ENCODE assay signal across 7 mouse cellular contexts in genomic region chr3:95701877-95702540, GRCm38 (mm10). TPM values are rescaled to one million over a fixed set of nuclear protein-coding genes. Genes with fewer than 3 reads are reported as not detected.
DNase-seq lines count a peak whose midpoint lies in the region; ATAC-seq and TF ChIP-seq lines count a peak whose summit lies in the region.

No protein-coding gene starts in this region.

- DNase-seq in adrenal gland, adult 2 months, result peak; percentile 85
- peak; percentile 79 for DNase-seq in embryo, embryonic 10 days (ENCODE audit: low spot score)
- DNase-seq in limb, embryonic 14.5 days (ENCODE audit: low spot score), result peak; percentile 73
- DNase-seq in midbrain, embryonic 14.5 days, result peak; percentile 72
- DNase-seq in urinary bladder, adult 2 months (ENCODE audit: low spot score), result peak; percentile 55

- H3K4me2 ChIP-seq in intestine, embryonic 16.5 days (ENCODE audit: low read depth, low read length), result peak overlapping the region; percentile 79
- peak overlapping the region; percentile 65 for H3K4me2 ChIP-seq in limb, embryonic 14.5 days (replicated peaks; ENCODE audit: low read depth, low read length, severe bottlenecking)
- H3K4me2 ChIP-seq in midbrain, embryonic 14.5 days (ENCODE audit: low read length), result peak overlapping the region; percentile 51

- no peaks in the 10 kb centered on the region for H3K36me3 ChIP-seq in intestine, embryonic 16.5 days (ENCODE audit: control insufficient read depth, insufficient read depth, low read length)
- H3K36me3 ChIP-seq in limb, embryonic 14.5 days (ENCODE audit: control insufficient read depth, insufficient read depth, low read length), result no peaks in the 10 kb centered on the region
- no peaks in the 10 kb centered on the region for H3K36me3 ChIP-seq in midbrain, embryonic 14.5 days (ENCODE audit: control insufficient read depth, insufficient read depth, low read length)

- peak overlapping the region; percentile 66 for H3K9ac ChIP-seq in intestine, embryonic 16.5 days (ENCODE audit: low read depth, low read length)
- peak overlapping the region; percentile 55 for H3K9ac ChIP-seq in limb, embryonic 14.5 days (ENCODE audit: low read depth, low read length, severe bottlenecking)
- peak overlapping the region; percentile 36; the same call in 1 of the 2 replicates for H3K9ac ChIP-seq in midbrain, embryonic 14.5 days (replicated peaks; ENCODE audit: low read length)

- peak overlapping the region; percentile 30 for H3K4me3 ChIP-seq in intestine, embryonic 16.5 days (ENCODE audit: low read length)
- peak overlapping the region; percentile 33 for H3K4me3 ChIP-seq in limb, embryonic 14.5 days (replicated peaks; ENCODE audit: low read length)
- peak overlapping the region; percentile 10; the same call in 1 of the 2 replicates for H3K4me3 ChIP-seq in midbrain, embryonic 14.5 days (replicated peaks; ENCODE audit: low read depth, low read length)

- no peak for TF ChIP-seq POLR2A in limb, embryonic 14.5 days (IDR thresholded peaks at IDR 0.05; ENCODE audit: borderline replicate concordance, extremely low read depth, insufficient read depth, insufficient read length)

- no peaks in the 10 kb centered on the region for H3K9me3 ChIP-seq in intestine, embryonic 16.5 days (ENCODE audit: control insufficient read depth, low read length)
- no peaks in the 10 kb centered on the region for H3K9me3 ChIP-seq in limb, embryonic 14.5 days (ENCODE audit: control insufficient read depth, low read length)
- no peaks in the 10 kb centered on the region for H3K9me3 ChIP-seq in midbrain, embryonic 14.5 days (ENCODE audit: control insufficient read depth, low read length)

- H3K4me1 ChIP-seq in intestine, embryonic 16.5 days (ENCODE audit: control insufficient read depth, insufficient read depth, low read length), result peaks cover 22% of the 10 kb centered on the region
- peaks cover 9% of the 10 kb centered on the region for H3K4me1 ChIP-seq in limb, embryonic 14.5 days (ENCODE audit: control insufficient read depth, insufficient read depth, low read length)
- peaks cover 6% of the 10 kb centered on the region; the same call in 1 of the 2 replicates for H3K4me1 ChIP-seq in midbrain, embryonic 14.5 days (ENCODE audit: control insufficient read depth, insufficient read depth, low read length)

- 6% methylated on average over 24 of the region's 24 CpGs for WGBS in intestine, embryonic 16.5 days
- WGBS in limb, embryonic 14.5 days, result 7% methylated on average over 24 of the region's 24 CpGs
- WGBS in midbrain, embryonic 14.5 days, result 4% methylated on average over 24 of the region's 24 CpGs

- peak overlapping the region; percentile 75 for H3K27ac ChIP-seq in intestine, embryonic 16.5 days (ENCODE audit: low read length)
- H3K27ac ChIP-seq in limb, embryonic 14.5 days (replicated peaks; ENCODE audit: low read depth, low read length), result peak overlapping the region; percentile 72
- H3K27ac ChIP-seq in midbrain, embryonic 14.5 days (replicated peaks; ENCODE audit: low read depth, low read length), result no peak overlapping the region

- H3K27me3 ChIP-seq in intestine, embryonic 16.5 days (replicated peaks; ENCODE audit: control insufficient read depth, insufficient read depth, low read length), result no peaks in the 10 kb centered on the region
- no peaks in the 10 kb centered on the region for H3K27me3 ChIP-seq in limb, embryonic 14.5 days (ENCODE audit: control insufficient read depth, insufficient read depth, low read length)
- H3K27me3 ChIP-seq in midbrain, embryonic 14.5 days (ENCODE audit: control insufficient read depth, insufficient read depth, low read length), result no peaks in the 10 kb centered on the region

- peak; percentile 72 for ATAC-seq in granulocyte monocyte progenitor cell, adult 5-6 weeks (replicated peaks; ENCODE audit: poor library complexity, severe bottlenecking)
- peak; percentile 97 for ATAC-seq in intestine, embryonic 16.5 days
- peak; percentile 89 for ATAC-seq in limb, embryonic 14.5 days (ENCODE audit: low FRiP score, low read depth)
- peak; percentile 40; the same call in 1 of the 2 replicates for ATAC-seq in midbrain, embryonic 14.5 days (ENCODE audit: low FRiP score, low TSS enrichment)

RNA-seq across cellular contexts. Expression of gene Adamtsl4, which starts 14.3 kb away (rescaled TPM):
- total RNA-seq in adrenal gland, adult 2 months (2021), result 1 to 10 TPM; 6.0 to 8.8 TPM
- 11.0 and 17.4 TPM in 2 replicates for polyA plus RNA-seq in adrenal gland, adult 2 months (2012; rRNA removed)
- 0.23 and 1.4 TPM in 2 replicates for total RNA-seq in granulocyte monocyte progenitor cell, adult 5-6 weeks (2014; fragmentation: Nextera tagmentation)
- 0.17 TPM in 1 of 2 replicates, not detected in the other for total RNA-seq in granulocyte monocyte progenitor cell, adult 5-6 weeks (2017)
- 2.5 and 3.2 TPM in 2 replicates for polyA plus RNA-seq in intestine, embryonic 16.5 days (2015; fragmentation: Nextera tagmentation; extraction: Ambion mirVana)
- 3.3 and 3.6 TPM in 2 replicates for polyA plus RNA-seq in limb, embryonic 14.5 days (2012; rRNA removed)
- polyA plus RNA-seq in limb, embryonic 14.5 days (2014; fragmentation: Nextera tagmentation; extraction: Ambion mirVana), result 2.8 and 3.4 TPM in 2 replicates
- 0.80 and 1.1 TPM in 2 replicates for polyA plus RNA-seq in midbrain, embryonic 14.5 days (2014; fragmentation: Nextera tagmentation; extraction: Ambion mirVana)
- 52.4 and 58.8 TPM in 2 replicates for polyA plus RNA-seq in urinary bladder, adult 2 months (2012; rRNA removed)

RNA-seq across cellular contexts. Expression of gene Ecm1, which starts 37.4 kb away (rescaled TPM):
- total RNA-seq in adrenal gland, adult 2 months (2021), result 100 to 1,000 TPM; 716 to 736 TPM
- polyA plus RNA-seq in adrenal gland, adult 2 months (2012; rRNA removed), result 917 and 1,104 TPM in 2 replicates
- total RNA-seq in granulocyte monocyte progenitor cell, adult 5-6 weeks (2014; fragmentation: Nextera tagmentation), result 5.6 and 10.4 TPM in 2 replicates
- total RNA-seq in granulocyte monocyte progenitor cell, adult 5-6 weeks (2017), result 0.30 TPM in 1 of 2 replicates, not detected in the other
- polyA plus RNA-seq in intestine, embryonic 16.5 days (2015; fragmentation: Nextera tagmentation; extraction: Ambion mirVana), result 15.3 and 17.8 TPM in 2 replicates
- 16.2 and 21.9 TPM in 2 replicates for polyA plus RNA-seq in limb, embryonic 14.5 days (2012; rRNA removed)
- 11.8 and 12.5 TPM in 2 replicates for polyA plus RNA-seq in limb, embryonic 14.5 days (2014; fragmentation: Nextera tagmentation; extraction: Ambion mirVana)
- 6.1 and 10.9 TPM in 2 replicates for polyA plus RNA-seq in midbrain, embryonic 14.5 days (2014; fragmentation: Nextera tagmentation; extraction: Ambion mirVana)
- 718 and 729 TPM in 2 replicates for polyA plus RNA-seq in urinary bladder, adult 2 months (2012; rRNA removed)

RNA-seq across cellular contexts. Expression of gene Mcl1, which starts 43.4 kb away (rescaled TPM):
- 100 to 1,000 TPM; 152 to 159 TPM for total RNA-seq in adrenal gland, adult 2 months (2021)
- 272 and 291 TPM in 2 replicates for polyA plus RNA-seq in adrenal gland, adult 2 months (2012; rRNA removed)
- total RNA-seq in granulocyte monocyte progenitor cell, adult 5-6 weeks (2014; fragmentation: Nextera tagmentation), result 88.5 and 94.4 TPM in 2 replicates
- 123 and 124 TPM in 2 replicates for total RNA-seq in granulocyte monocyte progenitor cell, adult 5-6 weeks (2017)
- polyA plus RNA-seq in intestine, embryonic 16.5 days (2015; fragmentation: Nextera tagmentation; extraction: Ambion mirVana), result 14.7 and 17.0 TPM in 2 replicates
- polyA plus RNA-seq in limb, embryonic 14.5 days (2012; rRNA removed), result 64.5 and 72.1 TPM in 2 replicates
- polyA plus RNA-seq in limb, embryonic 14.5 days (2014; fragmentation: Nextera tagmentation; extraction: Ambion mirVana), result 67.8 and 73.5 TPM in 2 replicates
- polyA plus RNA-seq in midbrain, embryonic 14.5 days (2014; fragmentation: Nextera tagmentation; extraction: Ambion mirVana), result 44.1 and 65.7 TPM in 2 replicates
- polyA plus RNA-seq in urinary bladder, adult 2 months (2012; rRNA removed), result 90.3 and 106 TPM in 2 replicates

RNA-seq across cellular contexts. Expression of gene Tars2, which starts 58.0 kb away (rescaled TPM):
- 10 to 100 TPM; 49.6 to 50.3 TPM for total RNA-seq in adrenal gland, adult 2 months (2021)
- 39.6 and 50.2 TPM in 2 replicates for polyA plus RNA-seq in adrenal gland, adult 2 months (2012; rRNA removed)
- total RNA-seq in granulocyte monocyte progenitor cell, adult 5-6 weeks (2014; fragmentation: Nextera tagmentation), result 63.0 and 69.1 TPM in 2 replicates
- total RNA-seq in granulocyte monocyte progenitor cell, adult 5-6 weeks (2017), result 47.6 and 53.2 TPM in 2 replicates
- polyA plus RNA-seq in intestine, embryonic 16.5 days (2015; fragmentation: Nextera tagmentation; extraction: Ambion mirVana), result 56.3 and 58.9 TPM in 2 replicates
- 38.4 and 40.9 TPM in 2 replicates for polyA plus RNA-seq in limb, embryonic 14.5 days (2012; rRNA removed)
- 39.6 and 40.3 TPM in 2 replicates for polyA plus RNA-seq in limb, embryonic 14.5 days (2014; fragmentation: Nextera tagmentation; extraction: Ambion mirVana)
- polyA plus RNA-seq in midbrain, embryonic 14.5 days (2014; fragmentation: Nextera tagmentation; extraction: Ambion mirVana), result 41.6 and 52.3 TPM in 2 replicates
- 32.5 and 37.6 TPM in 2 replicates for polyA plus RNA-seq in urinary bladder, adult 2 months (2012; rRNA removed)

Comparison
In these comparisons a context has a peak if more than half of its experiments do, and no peak if none do; other contexts are left out.
1. ATAC-seq: peak in every context shown above with its lines; median percentile 97 in intestine, embryonic 16.5 days; 89 in limb, embryonic 14.5 days; 72 in granulocyte monocyte progenitor cell, adult 5-6 weeks; 40 in midbrain, embryonic 14.5 days.
2. RNA of gene Ecm1, which starts 37.4 kb away (polyA plus RNA-seq): 917 to 1,104 TPM in adrenal gland, adult 2 months and 718 to 729 TPM in urinary bladder, adult 2 months; 11.8 to 21.9 TPM in limb, embryonic 14.5 days, 15.3 to 17.8 TPM in intestine, embryonic 16.5 days and 6.1 to 10.9 TPM in midbrain, embryonic 14.5 days; every median in the first group is over 10 times any median in the second.
3. Peak in every context shown above with its lines, with median percentiles within 50 percentile points of each other: DNase-seq, H3K4me2 ChIP-seq, H3K4me3 ChIP-seq and H3K9ac ChIP-seq.